Mouse (Mus musculus) heart, postnatal 0 days (tissue): ENCODE data around the gene Stx11.

ENCODE experiments used
- CTCF ChIP-seq: IDR thresholded peaks from 2 replicates; pipeline ENCODE4 v1.5.1; 2016; ENCODE audit warnings: antibody characterized with exemption, control low read depth, low read depth
- EP300 ChIP-seq: IDR thresholded peaks from 2 replicates; pipeline ENCODE4 v1.6.1; 2016; ENCODE audit warnings: antibody characterized with exemption, low read depth

DNA sequence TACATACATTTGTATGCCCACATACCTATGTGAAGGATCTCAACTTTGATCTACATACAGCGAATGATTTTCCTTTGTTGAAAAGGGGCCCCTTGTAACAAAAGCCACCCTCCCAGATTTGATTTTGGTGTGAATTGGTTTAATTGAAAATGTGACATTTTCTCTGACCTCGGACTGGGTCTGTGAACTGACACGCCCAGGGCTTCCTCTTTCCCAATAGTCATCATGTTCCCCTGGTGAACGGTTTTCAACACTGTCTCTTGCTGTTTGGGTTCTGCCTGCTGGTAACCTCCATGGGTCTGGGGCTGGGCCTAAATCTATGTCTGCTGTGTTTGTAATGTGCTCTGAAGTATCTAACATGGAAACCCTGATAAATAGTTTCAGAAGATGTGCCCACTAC lies 6.8 kb downstream of the Stx11 start:
- no peak for TF ChIP-seq CTCF
- TF ChIP-seq EP300 = no peak
